Mouse (Mus musculus) central nervous system, embryonic 11.5 days (tissue): ENCODE results near the gene Actrt3. TPM values are rescaled to one million over a fixed set of nuclear protein-coding genes. Genes with fewer than 3 reads are reported as not detected.

Experiments used
- polyA plus RNA-seq: library from polyadenylated mRNA; depleted of rRNA; stranded (reverse); fragments of >200 nt; gene quantifications from 2 replicates; pipeline ENCODE4 v1.2.3, GENCODE M21; 2012; rRNA removed

Actrt3 gene
- 0.10 and 0.11 TPM in 2 replicates for polyA plus RNA-seq

DNA sequence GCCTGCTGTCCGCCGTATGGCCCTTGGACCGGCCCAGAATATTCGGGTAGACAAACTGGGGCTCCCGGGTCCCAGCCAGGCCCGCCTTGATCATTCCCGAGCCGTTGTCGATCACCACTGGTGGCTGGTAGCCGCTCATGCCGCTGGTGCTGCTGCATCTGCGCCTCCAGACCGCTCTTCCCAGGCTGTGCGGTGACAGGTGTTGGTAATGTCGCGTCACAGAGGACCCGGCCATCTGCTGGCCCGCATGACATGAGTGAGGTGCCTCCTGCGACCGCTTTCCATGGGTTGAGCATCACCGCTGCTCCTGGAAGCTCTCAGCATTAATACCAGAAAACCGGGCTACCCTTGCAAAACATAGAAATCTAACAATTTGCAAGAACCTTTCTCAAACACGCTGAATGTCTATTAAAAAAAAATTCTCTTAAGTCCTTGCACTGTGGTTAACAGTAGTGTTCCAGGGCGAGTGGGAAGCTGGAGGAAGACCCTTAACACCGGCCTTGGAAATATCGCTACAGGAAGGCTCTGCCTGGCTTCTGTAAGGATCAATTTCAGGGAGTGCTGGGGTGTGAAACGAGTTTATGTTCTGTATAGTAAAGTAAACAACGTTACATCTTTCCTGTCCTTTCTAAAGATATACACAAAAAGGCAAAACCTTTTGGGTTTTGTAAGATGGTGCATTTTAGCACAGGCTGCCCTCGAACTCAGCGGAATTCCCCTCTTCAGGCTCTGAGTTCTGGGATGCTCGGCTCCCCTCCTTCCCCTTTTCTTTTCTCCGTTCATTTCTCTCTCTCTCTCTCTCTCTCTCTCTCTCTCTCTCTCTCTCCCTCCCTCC is at the start of gene Actrt3:
Gene Actrt3, minus strand, starts transcription at position 229 of the 835 bp plus-strand sequence.

GRCm38 (mm10) chr3:30647440-30648090 is 47.8 kb upstream of the Actrt3 start, which contains the start of gene Lrrc34:
Lrrc34 (minus strand) TSS chr3:30647869.

GRCm38 (mm10) chr3:30644207-30644606 is 44.5 kb upstream of the Actrt3 start, which contains the start of gene Lrriq4:
Lrriq4 (plus strand) TSS chr3:30644507.

GRCm38 (mm10) chr3:30602065-30602739 is 2.5 kb upstream of the Actrt3 start, which contains the start of gene Mynn:
Mynn (plus strand) TSS chr3:30602065.

DNA sequence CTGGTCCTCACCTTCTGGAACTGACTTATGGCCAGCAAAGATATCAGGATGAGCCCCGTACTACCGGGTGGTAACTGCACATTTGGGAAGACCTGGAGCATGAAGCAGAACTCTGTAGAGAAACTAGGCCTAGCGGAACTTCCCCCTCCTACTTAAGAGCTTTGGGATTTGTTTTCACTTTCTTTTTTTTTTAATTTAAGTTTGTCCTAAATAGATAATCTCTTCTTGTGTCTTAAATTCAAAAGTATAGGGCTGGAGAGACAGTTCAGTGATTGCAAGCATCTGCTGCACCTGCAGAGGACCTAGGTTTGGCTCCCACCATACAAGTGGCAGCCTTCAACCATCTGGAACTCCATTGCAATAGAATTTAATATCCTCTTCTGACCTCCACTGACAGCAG is 51.8 kb downstream of the Actrt3 start, which contains the start of gene Mecom:
Gene Mecom, minus strand, starts transcription at position 101 of the 400 bp plus-strand sequence.

Other genes starting within 250 kb of the Actrt3 start
- gene Mecom, start 51.9 kb downstream of the Actrt3 start, polyA plus RNA-seq = 16.0 and 42.2 TPM in 2 replicates
- gene Mynn, start 2.1 kb upstream of the Actrt3 start, polyA plus RNA-seq = 26.2 and 29.7 TPM in 2 replicates
- gene Lrriq4, start 44.6 kb upstream of the Actrt3 start, polyA plus RNA-seq = not detected in 2 replicates
- gene Lrrc34, start 47.9 kb upstream of the Actrt3 start, polyA plus RNA-seq = 0.64 and 1.1 TPM in 2 replicates
- not detected in 2 replicates for gene Lrrc31, start 99.9 kb upstream of the Actrt3 start, polyA plus RNA-seq
- gene Samd7, start 146.4 kb upstream of the Actrt3 start, polyA plus RNA-seq = not detected in 2 replicates
- 53.1 and 76.1 TPM in 2 replicates for gene Sec62, start 192.9 kb upstream of the Actrt3 start, polyA plus RNA-seq